Mouse (Mus musculus): ENCODE data around the gene Dach2.
"Not testable (repeated sequence)": the region's sequence is repeated elsewhere in the genome, so short reads cannot be mapped to it uniquely, and the experiment has no call there.

Gene Dach2

DNA sequence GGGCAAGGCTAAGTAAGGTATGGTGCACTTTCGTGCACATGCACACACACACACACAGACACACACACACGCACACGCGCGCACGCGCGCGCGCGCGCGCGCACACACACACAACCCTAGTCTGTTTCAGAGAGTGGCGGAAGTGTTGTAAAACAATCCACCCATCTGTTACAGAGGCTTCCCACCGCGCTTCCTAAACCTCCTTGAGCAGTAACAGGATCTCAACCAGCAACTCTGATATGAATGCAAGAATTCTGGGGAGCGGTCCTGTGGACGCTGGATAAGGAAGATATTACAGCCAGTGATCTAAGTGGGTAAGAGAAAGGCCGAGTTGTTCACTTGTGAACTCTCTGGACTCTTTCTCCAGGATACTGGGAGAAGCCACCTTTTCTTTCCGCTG, at the start of gene Dach2:
Gene Dach2, plus strand, starts transcription at position 107 of the 400 bp plus-strand sequence.
- in situ Hi-C loops (cut with MboI): no loop called here

DNA sequence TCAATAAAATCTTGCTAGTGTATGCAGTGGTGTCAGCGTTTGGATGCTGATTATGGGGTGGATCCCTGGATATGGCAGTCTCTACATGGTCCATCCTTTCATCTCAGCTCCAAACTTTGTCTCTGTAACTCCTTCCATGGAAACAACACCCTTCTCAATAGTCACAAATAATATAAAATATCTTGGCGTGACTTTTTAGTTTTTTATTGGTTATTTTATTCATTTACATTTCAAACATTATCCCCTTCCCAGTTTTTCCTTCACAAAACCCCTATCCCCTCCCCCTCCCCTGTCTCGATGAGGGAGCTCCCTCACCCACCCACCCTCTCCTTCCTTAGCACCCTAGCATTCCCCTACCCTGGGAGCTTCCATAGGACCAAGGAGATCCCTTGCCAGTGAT, 44.9 kb upstream of the Dach2 start:
- in situ Hi-C loops (cut with MboI): not testable (repeated sequence)

DNA sequence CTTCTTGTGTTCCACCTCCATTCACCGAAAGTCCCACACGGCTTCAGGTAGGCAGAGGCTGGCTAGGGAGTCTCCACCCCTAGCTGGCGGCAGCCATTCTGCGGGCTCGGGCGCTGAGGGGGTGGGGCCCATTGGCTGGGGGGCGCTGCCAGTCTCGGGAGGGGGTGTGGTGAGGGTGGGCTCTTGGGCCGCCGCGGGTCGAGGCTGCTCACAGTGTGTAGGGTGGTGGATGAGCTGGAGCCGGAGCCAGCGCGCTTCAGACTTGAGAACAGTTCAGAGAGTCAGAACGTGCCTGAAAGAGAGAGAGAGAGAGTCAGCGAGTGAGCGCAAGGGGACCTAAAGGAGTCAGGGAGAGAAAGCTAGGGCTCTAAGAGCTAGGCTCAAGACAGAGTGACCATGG, 721 bp downstream of the Dach2 start:
- in situ Hi-C loops (cut with MboI): no loop called here

- in situ Hi-C loops (cut with MboI): no loop called here
These were observed 1.2 kb downstream of the Dach2 start for GRCm38 (mm10) chrX:113298468-113298867.

- in situ Hi-C loops (cut with MboI): no loop called here
These were observed 7.0 kb downstream of the Dach2 start for GRCm38 (mm10) chrX:113304323-113304722.

DNA sequence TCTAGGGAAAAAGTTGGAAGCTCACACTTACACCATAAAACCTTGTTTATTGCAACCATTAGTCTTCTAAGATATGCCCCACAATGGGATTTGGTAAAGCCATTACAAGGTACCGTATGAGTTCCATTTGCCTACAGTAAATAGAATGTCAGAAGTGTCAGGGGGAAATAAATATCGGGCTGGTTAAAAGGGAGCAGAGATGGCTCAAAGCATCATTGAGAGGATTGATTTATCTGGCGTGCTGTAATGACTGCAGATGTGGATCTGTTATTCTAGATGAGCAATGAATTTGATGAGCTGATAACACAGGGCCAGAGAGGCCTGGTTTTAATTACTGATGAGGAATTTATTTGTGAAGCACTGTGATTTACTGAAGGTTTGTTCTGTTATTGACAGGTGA, 40.8 kb downstream of the Dach2 start:
- in situ Hi-C loops (cut with MboI): no loop called here

DNA sequence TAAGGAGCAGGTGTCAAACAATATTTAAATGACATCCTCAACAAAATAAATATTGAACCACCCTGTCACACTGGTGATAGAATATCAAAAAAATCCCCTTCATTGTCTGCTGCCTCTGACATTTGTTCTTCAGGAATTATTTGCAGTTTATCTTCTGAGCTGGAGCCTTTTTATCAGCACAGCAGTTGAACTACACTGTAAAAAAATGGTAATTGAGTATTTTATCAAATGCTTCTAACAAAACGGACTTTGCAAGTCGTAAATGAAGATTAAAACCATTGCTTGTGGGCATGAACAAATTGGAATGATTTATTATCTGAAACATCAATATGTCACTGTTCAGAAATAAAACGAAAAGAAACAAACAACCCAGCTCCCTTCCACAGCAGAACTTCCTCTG, 97.1 kb downstream of the Dach2 start:
- in situ Hi-C loops (cut with MboI): no loop called here

DNA sequence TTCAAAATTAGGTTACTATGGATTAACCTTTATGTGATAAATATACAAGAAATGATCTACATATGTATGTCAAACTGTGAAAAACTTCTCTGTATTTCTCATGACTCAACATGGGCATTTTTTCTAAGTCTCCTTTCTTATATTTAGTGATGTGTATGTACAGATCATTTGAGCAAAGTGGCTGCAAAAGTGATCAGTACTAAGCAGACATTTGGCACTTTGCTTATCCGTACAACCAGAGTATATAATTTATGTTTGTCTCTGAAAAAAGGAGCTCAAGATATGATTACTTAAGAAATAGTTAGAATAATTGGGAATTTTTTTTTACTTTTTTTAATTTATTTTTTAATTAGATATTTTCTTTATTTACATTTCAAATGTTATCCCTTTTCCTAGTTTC, 111.4 kb downstream of the Dach2 start:
- in situ Hi-C loops (cut with MboI): no loop called here

DNA sequence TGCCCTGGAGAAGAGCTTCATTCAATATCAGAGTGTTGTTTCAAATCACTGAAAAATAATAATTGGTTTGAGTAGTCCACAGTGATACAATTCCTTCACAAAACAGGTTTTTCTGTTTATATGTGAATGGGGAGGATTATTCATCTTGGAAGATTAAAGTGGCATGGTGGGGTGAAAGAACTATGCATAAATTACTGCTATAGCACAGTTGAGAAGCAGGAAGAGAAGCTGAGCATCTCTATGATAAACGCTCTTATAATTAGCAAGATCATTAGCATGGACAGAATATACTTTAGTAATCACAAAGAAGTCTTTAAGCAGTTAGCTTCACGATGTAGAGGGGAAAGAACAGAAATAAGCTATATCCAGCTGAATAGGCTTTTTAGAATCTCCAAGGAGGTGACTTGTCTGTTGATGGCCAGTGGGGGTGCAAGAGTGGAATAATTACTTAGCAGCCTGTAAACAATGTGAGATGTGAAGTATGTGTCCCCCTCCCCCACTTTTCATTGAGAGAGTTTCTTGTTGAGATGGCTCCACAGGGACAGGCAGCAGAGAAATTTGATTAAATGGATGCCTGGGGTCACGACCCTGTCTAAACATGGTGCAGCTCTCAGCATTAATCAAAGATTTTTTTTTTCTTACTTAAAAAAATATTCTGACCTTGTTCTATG, 124.3 kb downstream of the Dach2 start:
- in situ Hi-C loops (cut with MboI): no loop called here

GRCm38 (mm10) chrX:113482131-113482530, 184.8 kb downstream of the Dach2 start:
- in situ Hi-C loops (cut with MboI): no loop called here

- in situ Hi-C loops (cut with MboI): no loop called here
These were observed 247.8 kb downstream of the Dach2 start for GRCm38 (mm10) chrX:113545106-113545505.

DNA sequence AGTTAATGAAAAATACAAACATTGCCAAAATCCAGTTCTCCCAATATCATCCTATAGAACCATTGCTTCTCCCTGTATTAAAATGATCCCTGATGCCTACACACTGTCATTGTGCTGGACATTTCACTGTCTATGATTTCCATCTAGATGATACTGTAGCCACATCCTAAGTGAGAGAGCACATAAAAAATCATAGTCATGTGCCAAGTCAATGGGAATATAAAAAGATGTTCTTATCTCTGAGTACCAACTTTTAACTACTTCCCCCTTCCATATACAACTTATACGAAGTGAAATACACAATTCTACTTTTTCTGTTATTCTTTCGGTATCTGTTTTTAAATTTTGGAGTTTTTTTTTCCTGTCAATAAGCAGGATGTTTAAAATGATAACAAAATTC, 266.6 kb downstream of the Dach2 start:
- in situ Hi-C loops (cut with MboI): no loop called here

GRCm38 (mm10) chrX:113666069-113666468, 368.8 kb downstream of the Dach2 start:
- in situ Hi-C loops (cut with MboI): no loop called here

GRCm38 (mm10) chrX:113687163-113687562, 389.9 kb downstream of the Dach2 start:
- in situ Hi-C loops (cut with MboI): no loop called here

DNA sequence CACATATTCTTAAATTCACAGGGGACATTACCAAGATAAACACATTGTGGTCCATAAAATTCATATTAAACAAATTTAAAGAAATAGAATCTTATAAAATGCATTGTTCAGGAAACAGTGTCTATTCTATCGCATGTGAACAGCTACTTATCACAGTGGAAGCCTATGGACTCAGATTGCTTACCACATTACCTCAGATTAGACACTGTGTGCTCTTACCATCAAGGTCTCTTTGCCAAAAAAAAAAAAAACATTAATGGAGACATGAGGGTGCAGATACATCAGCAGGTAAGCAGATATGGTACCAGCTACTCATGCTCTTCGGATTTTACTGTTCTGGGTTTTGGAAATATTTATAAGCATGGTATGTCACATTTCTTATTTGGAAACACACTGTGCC, 415.1 kb downstream of the Dach2 start:
- in situ Hi-C loops (cut with MboI): no loop called here

- in situ Hi-C loops (cut with MboI): no loop called here
These were observed 426.8 kb downstream of the Dach2 start for GRCm38 (mm10) chrX:113724124-113724523.

DNA sequence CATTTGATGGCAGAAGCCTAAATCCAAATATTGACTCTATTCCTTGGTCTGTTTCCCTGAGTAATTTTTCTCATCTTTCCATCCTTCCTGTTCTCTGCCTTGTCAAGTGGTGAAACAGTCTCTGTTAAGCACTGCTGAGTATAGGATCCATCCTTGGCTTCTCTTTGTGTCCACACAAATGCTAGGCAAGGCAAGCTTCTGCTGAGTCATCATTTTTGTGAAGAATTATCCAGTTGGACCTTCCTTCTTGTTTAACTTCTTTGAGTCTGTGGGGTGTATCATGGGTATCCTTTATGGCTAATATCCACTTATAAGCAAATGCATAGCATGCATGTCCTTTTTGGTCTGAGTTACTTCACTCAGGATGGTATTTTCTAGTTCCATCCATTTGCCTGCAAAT, 449.8 kb downstream of the Dach2 start:
- in situ Hi-C loops (cut with MboI): no loop called here

DNA sequence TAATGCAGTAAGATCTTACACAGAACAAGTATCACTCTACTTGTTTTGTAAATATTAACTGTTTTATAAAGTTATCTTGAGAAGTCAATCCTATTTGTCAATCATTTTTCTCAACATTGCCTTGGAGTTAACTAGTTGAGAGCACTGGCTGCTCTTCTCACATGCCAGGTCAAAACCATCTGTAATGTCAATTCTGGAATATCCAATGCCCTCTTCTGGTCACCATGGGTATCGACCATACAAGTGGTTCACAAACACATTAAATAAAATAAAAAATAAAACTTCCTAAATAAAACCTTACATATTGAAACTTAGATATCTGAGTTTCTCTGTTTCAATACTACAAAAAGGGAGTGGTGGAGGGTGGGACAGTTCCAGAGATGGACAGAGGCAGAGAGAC, 495.0 kb downstream of the Dach2 start:
- in situ Hi-C loops (cut with MboI): no loop called here

DNA sequence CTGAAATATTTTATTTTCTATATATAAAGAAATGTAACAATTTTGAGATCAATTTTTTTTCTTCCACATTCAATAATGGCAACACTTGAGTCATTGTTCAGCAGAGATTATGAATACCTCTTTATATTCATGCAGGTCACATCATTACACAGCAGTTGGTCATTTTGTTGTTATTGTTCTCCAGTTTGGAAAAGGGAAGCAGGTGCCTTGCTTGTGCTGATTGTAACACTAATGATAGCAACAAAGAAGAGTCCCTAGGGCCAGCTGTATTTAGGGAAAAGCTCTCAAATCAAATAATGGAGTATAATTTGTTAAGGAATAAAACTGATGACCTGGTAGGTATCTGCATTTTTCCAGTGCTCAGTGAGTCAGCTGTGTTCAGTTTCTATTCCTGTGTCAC, 513.1 kb downstream of the Dach2 start:
- in situ Hi-C loops (cut with MboI): no loop called here

- in situ Hi-C loops (cut with MboI): no loop called here
These were observed 529.5 kb downstream of the Dach2 start for GRCm38 (mm10) chrX:113826810-113827209.

DNA sequence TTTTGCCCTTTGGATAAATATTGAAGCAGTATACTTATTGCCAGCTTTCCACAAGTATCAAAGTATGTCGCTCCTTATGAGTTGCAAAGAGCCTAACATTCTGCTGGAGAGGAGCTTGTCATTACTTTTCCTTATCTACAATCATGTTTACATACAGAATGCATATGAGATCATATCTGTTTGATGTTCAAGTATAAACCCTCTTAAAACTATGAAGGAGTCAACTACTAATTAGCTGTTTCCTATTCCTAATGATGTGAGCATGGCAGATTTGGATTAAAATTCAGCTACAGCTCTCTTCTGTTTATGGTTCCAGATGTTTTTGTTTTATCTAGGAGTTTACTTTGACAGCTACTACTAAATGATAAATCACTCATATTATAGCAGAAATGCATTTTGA, 535.8 kb downstream of the Dach2 start:
- in situ Hi-C loops (cut with MboI): no loop called here

DNA sequence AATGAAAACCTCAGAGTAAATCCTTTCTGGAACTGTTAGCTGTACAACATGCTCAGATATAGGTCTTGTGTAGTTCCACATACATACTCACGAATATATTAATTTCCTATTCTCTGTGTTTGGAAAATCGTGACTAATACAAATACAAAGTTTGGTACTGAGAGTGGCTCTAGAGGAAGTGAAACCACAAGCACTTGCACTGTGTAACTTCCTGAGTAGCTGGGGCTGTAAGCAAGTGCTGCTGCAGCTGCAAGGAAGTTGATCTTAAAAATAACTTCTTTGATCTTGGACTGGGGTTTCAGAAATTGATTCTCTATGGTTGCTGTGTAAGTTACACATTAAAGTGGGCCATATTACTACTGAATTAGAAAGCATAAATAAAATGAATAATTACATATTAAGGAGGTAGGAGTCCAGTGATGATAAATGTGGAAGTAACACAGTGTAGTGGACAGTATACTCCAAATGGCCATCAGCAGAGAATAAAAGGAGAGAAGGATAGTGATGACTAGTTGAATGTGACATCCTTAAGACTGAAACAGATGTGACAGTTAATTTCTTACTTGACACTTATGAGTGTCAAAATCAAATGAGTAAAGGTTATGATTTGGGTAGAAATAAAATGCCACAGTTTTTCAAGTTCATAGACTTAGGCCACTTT, 570.7 kb downstream of the Dach2 start:
- in situ Hi-C loops (cut with MboI): no loop called here
